Mouse (Mus musculus) ovary, postnatal 36 days (tissue): ENCODE measurements around the gene Timm44.

Source experiments
- DNase-seq: peaks from one replicate; pipeline ENCODE4 v3.0.0; 2022; ENCODE audit warnings: low spot score, mixed read lengths

Gene Timm44

DNA sequence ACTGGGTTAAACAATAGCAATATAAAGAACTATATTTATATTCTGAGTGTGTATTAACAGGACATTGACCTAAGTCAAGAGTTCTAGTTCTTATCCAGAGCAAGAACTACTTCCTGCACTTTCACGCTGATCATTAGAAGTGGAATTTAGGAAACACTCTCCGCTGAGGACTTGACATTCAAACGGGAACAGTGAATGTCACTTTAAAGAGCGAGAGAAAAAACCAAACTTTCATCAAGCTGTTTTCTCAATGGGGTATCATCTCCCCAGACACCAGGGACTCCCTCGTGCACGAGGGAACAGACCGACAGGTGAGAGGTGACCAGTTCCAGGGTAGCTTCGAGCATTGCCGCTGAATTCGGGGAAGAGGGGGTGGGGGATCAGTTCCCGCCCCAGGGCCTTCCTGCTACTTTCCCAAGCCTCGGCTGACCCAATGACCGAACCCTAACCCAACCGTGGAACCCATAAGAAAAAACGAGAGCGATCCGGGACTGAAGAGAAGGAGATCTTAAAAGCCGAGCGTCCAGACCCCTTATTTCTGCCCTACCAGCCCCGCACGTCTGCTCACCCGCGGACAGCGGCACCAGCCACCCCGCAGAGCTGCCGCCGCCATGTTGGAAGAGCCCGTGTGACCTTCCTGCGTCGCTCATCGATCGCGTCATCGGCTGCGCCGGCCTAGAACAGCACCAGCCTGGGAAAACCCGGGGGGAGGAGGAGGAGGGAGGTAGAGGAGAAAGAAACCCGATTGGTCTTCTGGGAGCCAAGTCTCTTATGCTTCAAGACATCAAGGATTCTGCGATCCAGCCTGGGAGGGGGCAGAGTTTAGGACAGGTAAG lies at the start of gene Timm44:
TSS of gene Timm44 (minus strand) at position 639 of the 836 bp plus-strand sequence.
- peak; percentile 93 for DNase-seq

DNA sequence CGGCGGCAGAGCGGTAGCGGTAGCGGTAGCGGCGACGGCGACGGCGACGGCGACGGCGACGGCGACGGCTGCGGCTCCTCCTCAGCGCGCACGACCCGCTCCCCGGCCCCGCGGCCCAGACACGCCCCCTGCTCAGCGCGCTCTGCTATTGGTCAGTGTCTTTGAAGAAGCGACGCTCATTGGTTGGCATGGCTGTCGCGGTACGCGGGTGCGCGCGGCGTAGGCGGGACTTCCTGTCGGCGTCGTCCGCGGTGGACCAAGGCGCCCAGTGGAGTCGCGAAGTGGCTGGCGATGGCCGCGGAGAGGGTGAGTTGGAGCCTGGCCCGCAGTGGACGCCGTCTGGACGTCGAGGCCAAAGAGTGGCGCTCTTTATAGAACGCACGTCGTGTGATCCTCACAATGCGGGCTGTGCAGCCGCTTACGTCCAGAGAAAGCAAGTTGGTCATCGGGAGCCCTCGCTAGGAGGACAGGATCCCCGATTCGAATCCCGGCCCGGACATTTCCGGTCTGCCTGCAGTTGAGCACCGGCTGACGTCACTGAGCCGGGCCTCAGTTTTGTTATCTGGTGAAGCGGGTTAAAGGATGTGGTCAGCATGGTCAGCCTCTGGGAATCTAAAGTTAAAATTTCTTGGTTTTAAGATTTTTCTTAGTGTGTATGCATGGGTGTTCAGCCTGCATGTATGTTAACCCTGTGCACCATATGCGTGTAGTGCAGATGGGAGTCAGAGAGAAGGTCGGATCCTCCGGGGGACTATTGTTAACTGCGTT lies 49.5 kb upstream of the Timm44 start, which contains the start of the genes Ccl25 and Elavl1:
TSS of gene Ccl25 (plus strand) at position 228 of the 768 bp plus-strand sequence.
TSS of gene Elavl1 (minus strand) at position 431 of the 768 bp plus-strand sequence.
- peak; percentile 97 for DNase-seq

DNA sequence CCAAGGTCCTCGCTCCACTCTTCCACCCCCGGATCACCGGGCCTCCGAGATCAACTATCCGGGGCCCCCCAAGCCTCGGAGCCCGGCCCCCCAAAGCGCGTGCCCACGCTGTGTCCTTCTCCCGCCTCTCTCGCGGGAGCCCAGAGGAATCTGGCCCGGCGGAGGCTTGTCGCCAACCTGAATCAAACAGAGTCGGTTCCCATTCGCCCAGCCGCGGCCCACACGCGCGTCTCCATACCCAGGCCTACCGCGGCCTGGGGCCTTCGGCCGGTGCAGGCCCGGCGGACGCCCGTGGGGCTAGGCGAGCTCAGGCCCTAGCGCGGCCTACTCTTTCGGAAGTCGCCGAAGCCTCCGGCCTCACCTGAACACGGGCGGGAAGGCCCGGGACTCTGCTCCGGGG lies 48.8 kb upstream of the Timm44 start:
- DNase-seq: no peak

DNA sequence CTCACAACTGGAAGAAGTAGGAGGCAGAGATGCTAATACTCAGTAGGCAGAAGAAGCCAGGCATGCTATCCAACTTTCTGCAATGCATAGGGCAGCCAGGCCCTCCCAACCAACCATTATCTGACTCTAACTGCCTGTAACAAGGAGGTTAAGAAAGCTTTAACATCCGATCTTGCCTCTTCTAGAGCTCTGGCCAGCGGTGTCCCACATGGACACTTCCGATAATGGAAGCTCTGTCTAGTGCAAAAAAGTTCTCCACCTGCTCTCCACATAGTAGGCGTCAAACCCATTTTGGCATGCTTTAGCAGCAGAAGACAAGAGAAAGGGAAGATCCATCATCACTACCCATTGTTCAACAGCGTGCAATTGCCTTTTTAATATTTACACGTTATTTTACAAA lies 48.2 kb upstream of the Timm44 start:
- no peak for DNase-seq

DNA sequence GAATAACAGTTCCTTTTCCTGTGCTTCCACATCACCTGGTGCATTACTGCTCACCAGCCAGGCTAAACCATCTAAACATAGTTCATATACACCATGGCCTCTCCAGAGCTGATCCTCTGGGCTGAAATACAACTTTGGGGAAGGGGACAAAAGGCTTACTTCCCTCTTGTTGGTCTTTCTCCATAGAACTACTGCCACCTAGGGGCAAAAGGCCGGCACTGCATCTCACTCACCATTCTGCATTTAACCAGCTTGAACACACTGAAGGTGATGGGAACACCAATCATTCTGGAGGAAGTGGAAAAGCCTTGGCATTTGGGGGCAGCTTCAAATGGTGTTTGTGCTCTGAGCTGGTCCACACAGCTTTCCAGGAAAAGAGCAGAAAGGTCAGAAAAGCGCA lies 46.8 kb upstream of the Timm44 start:
- peak; percentile 70 for DNase-seq

DNA sequence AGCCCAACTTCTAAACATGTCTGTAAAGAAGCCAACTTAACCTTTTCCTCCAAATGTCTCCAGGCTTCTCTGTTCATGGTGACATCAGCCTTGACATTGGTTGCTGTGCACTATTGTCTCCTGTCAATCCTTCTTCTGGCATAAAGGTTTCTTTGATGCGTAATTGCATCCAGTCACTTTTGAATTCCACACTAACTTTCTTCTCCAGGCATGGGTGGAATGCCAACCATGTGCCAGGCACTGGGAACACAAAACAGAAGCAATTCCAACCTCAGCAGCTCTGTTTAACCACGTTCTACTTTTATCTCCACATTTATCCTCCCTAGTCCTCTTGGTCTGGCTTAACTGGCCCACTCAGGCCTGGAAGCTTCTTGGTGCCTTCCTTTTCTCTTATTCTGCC lies 45.3 kb upstream of the Timm44 start:
- no peak for DNase-seq

DNA sequence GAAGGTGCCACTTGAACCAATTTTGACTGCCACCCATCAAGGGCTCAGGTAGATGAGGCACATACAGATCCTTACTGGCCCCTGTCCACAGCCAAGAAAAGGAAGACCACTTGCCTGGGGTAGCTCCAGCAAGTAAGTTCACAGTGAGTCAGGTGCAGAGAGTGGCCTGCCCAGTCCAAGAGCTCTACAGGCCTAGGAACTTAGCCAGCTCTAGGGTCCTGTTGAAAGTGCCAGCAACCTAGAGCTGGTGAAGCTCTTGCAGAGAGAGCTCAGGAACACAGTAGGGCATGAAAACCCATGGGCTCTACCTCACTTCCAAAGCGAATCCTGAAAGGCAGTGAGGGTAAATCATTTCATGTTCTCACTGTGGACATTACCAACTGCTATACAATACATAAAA lies 44.7 kb upstream of the Timm44 start:
- no peak for DNase-seq

DNA sequence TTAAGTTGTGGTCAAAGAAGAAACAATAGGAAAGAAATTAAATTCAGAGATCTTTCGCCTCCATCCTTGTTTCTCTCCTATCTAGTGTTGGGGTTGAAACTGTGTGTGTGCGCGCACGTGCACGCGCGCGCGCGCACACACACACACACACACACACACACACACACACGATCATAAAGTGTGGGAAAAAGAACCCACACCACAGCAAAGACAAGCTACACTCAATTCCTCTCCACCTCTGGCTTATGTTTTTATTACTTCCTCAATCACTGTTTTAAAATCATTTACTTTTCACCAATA lies 43.8 kb upstream of the Timm44 start:
- DNase-seq: no peak

DNA sequence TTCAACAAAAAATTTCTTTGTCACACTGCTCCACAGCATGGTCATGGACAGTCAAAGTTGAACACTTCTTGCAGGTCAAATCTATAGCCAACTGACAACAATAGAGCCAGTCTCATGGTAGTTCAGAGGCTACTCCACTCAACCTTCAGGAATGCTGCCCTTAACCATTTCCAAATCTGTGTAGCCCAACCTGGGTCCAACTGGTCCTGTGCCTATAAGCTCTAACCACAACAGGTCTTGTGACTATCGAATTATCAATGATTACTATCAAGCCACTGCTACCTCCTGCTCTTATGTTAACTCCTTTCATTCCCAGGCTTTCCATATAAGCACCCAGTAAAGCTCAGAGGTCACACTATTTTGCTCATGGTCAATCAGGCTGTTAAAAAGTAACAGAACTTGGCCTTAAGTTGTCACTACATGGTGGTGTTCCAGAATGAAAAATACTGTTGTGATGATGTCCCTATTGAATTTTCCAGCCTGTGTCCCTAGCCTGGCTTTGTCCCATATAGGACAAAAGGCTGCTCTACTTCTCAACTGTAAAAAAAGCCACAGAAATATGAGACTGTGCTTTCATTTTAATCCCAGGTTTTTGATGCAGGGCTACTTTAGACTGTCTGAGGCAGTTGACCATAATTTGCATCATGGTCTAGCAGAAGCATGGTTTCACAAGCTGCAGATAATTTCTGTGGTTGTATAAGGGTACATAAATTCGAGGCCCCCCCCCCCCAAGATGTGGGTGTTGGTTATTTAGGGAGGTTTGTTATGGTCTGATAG lies 43.3 kb upstream of the Timm44 start:
- no peak for DNase-seq

DNA sequence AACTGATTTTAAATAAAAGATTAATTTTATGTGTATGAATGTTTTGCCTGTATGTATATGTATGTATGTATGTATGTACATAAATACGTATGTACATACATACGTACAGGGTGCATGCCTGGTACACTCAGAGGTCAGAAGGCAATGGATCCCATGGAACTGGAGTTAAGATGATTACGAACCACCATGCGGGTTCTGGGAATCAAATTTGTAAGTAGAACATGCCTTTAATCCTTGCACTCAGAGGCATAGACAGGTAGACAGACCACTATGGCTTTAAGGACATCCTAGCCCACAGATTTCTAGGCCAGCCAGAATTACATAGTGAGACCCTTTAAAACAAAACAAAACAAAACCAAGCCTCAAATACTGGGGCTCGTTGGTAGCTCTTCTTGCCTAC lies 42.4 kb upstream of the Timm44 start:
- no peak for DNase-seq

DNA sequence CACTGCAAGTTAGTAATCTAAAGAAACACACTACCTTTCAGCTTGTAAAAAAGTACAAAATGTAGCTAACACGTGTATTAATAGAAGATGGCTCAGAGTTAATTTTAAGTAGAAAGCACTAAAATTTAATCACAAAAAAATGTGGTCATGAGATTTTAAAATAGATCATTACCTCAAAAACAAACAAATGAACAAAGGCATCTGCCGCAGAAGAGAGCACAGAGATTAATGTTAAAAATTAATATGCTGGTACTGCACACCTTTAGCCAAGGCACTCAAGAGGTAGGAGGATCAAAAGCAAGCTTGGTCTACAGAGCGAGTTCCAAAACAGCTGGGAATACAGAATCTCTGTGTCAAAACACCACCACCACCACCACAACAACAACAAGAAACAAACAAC lies 39.1 kb upstream of the Timm44 start:
- DNase-seq: no peak

DNA sequence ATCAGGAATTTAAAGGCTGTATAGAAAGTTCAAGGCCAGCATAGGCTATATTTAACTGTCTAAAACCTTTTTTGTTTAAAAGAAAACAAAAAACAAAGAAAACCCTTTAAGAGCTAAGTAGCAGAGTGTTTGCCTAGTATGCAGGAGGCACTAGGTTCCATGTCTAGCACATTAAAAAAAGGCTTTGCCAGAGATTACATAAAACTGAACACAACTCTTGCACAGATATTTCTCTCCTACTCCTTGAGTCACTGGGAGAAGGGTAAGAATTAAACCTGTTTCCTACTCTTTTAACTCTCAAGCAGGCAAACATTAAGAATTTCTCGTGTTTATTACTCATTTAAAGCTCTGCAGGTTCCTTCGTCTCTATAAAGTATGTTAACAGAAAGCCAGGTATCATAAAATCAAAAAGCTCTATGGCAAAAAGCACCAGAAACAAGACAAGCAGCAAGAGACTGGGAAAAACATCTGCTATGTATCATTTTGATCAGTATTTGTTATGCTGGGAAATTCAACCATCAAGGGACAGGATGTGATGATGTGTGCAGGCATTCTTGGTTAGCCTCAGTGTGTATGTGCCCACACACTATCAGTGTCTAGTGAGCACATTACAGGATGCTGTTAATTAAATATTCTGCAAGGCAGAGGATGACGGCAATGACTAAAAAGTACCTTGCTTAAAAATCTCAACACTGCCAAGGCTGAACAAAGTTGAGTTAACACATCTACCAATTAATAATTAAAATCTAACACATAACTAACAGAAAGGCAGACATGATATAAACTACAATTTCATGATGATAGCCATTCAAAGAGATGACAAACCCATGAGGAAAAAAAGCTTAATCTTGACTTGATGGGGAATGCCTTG lies 37.8 kb upstream of the Timm44 start:
- no peak for DNase-seq

DNA sequence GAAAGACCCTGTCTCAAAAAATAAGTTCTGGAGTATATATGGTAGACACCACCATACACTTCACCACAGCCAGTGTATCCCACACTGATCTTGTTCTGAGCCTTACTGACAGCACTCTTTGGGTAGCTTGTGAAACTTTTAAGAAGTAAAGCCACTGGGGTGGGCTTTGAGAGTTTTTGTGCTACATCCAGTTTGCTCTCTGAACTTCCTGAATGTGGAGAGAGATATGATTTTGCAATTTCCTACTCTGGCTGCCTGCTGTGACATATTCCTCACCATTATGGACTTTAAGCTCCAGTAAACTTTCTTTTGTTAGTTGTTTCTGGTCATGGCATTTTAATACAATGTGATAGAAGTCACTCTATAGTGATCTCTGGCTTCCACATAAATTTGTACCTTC lies 36.4 kb upstream of the Timm44 start:
- no peak for DNase-seq

DNA sequence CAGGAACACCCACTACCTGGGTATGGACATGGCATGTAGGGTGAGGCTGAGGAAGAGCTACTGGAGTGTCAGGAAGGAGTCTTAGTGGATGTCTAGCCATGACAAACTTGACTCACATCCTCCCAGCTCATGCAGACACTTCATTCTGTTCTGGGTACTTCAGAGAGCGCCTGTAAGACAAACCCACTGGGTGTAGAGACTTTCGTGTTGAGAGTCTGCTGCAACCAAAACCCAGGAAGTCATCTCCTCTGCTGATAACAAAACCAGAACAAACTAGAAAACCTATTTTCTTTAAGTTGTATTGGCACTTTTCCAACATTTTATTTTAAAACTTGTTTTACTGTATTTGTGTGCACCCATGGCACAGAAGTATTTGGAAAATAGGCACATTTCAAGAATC lies 30.1 kb upstream of the Timm44 start:
- DNase-seq: no peak

DNA sequence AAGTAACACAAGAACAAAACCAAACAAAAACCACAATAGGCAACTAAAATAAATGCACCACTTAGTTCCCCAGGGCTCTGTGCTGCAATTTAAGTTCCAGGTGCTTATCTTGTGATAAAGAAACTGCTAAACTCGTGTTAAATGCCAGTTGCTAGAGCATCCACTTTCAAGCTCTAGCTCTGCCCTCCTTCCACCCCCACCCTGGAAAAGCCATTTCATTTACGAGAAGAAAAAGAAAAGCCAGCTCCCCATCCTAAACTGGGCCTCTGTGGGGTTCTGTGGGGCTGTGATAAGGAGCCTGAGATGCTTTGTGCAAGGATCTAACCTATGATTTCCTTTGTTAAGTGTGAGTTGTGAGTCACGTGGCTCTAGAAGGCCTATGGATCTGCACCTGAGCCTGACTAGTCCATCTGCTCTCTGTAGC lies 28.4 kb upstream of the Timm44 start:
- DNase-seq: no peak

DNA sequence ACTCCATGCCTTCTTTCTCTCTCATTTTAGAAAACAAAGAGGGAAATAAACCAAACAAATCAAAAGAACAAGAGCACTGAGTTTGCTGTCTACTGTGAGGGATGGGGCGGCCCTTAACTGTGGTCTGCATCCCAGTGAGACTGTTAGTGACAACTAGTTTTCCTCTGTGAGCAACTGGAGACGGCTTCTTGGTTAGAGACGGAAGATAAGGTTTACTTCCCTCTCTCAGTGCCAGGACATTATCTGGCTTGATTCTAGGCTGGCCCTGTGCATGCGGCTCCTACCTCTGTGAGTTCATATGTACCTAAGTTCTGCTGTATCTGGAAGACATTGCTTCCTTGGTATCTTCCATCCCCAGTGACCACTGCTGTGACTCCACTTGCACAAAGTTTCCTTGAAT lies 22.1 kb upstream of the Timm44 start:
- DNase-seq: no peak

DNA sequence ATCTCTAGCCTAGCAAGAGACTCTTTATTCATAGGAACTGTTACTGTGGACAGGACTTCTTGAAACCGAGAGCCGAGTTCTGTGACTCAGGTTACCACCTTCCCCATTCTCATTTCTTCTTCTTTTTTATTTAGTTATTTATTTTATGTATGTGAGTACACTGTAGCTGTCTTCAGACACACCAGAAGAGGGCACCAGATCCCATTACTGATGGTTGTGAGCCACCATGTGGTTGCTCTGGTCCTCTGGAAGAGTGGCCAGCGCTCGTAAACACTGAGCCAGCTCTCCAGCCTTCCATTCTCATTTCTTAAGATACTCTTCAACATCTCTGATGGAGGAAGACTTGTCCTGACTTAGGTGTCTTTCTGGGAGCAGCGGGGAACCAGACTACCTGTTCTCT lies 17.0 kb upstream of the Timm44 start:
- DNase-seq: no peak

DNA sequence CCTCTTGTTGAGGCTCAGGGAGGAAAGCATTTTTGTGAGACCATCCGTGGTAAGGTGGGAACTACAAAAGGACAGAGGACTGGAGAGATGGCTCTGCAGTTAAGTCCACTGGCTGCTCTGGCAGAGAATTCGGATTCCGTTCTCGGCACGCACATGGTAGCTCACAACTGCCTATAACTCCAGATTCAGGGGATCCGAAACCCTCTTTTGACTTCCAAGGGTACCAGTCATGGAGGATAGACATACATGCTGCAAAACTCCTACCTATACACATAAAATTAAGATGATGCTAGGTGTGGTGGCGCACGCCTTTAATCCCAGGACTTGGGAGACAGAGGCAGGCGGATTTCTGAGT lies 375 bp upstream of the Timm44 start:
- DNase-seq: no peak

DNA sequence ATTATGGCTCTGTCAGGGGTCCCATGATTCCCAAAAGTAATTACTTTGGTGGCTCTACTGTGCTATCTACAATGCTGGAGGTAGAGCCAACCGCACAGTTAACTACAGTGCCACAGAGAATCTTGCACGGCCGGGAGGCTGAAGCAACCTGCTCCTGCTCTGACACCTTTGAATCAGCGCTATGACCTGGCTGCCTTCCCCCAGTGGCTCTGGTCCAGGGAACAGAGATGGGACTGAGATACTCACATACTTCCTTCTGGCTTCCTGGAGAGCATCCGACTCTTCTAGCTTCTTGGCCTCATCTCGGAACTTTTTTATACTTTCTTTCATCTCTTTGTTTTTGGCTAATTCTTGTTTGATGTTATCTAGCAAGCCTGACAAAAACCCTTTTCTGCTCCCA lies 6.1 kb downstream of the Timm44 start:
- no peak for DNase-seq

DNA sequence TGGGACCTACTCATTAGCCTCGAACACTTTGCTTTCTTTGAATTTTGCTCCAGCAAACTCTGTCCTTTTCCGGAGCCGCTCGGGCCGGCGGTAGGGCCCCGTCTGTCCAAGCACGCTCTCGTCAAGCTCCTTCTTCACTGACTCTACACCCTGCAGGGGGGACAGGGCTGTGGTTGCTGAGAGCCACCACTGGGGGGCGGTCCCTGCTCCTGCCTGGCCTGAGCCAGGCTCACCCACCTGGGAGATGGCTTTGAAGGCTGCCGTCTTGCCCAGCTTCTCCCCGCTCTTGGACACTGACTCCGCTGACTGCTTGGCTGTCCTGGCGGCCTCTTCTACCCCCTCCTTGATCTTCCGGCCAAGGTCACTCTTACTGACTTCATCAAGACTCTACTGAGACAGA lies 8.1 kb downstream of the Timm44 start:
- DNase-seq: no peak

DNA sequence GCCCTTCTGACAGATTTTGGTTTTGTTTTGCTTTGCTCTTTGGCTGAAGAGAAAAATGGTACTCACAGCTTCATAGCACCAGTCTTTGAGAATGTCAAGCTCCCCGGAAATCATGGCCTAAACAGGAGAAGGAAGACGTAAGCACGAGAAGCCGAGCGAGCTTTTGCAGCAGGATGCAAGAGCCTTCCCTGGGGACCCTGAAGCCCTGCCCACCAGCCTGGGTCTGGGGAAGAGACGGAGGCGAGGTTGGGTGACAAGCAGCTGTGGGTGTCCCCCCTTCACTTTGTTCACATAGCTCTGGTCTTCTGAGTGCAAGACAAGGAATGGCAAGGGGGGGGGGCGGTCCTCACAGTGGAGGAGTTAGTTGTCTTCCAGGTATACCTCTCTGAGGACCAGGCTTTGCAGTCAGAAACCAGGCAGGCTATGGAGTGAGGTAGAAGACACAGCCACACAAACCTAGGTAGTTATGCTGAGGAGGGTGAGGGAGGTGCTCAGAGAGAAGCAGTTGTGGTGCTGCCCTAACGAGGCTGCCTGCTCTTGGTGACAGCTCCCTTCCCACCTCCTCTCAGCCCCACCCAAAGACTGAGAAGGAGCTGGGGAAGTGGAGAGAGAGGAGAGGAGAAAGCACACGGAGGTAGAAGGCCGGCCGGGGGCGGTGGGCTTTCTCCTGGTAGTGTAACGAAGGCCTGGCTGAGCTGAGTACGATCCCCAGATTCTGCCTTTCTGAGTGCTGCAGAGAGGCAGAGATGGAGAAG lies 10.4 kb downstream of the Timm44 start:
- no peak for DNase-seq
